Mouse (Mus musculus) cerebellum, adult 2 months (tissue): ENCODE measurements around the gene Fubp1.

Experiments used
- CTCF ChIP-seq: fragments of 200-500 bp; IDR thresholded peaks from 2 replicates; pipeline ENCODE4 v1.5.1; 2011; ENCODE audit warnings: low read depth, mild to moderate bottlenecking, control low read depth, low read length, moderate library complexity, borderline replicate concordance; ENCODE audit not compliant: insufficient read depth
- POLR2A ChIP-seq: fragments of 200-500 bp; IDR thresholded peaks from 2 replicates; pipeline ENCODE4 v1.6.1; 2011; ENCODE audit warnings: low read length, control low read depth, borderline replicate concordance; ENCODE audit not compliant: insufficient read depth

- no peak for TF ChIP-seq POLR2A
- no peak for TF ChIP-seq CTCF
Measured at GRCm38 (mm10) chr3:152235238-152235637, 25.0 kb downstream of the Fubp1 start.
